Mouse (Mus musculus): Measurements from ENCODE around the gene Iyd.
"Not testable (repeated sequence)": the region's sequence is repeated elsewhere in the genome, so short reads cannot be mapped to it uniquely, and the experiment has no call there.

The Iyd gene

GRCm38 (mm10) chr10:3540003-3540827, at the start of gene Iyd:
Gene Iyd (plus strand): TSS chr10:3540240.
- no peak for DNase-seq (ENCODE audit: low read depth, low spot score)

- no peak for DNase-seq (ENCODE audit: low read depth, low spot score)
Observed at GRCm38 (mm10) chr10:3496791-3497190, 43.2 kb upstream of the Iyd start.

GRCm38 (mm10) chr10:3500846-3501245, 39.2 kb upstream of the Iyd start:
- DNase-seq (ENCODE audit: low read depth, low spot score), result not testable (repeated sequence)

GRCm38 (mm10) chr10:3507484-3508221, 32.4 kb upstream of the Iyd start:
- DNase-seq (ENCODE audit: low read depth, low spot score), result no peak

- DNase-seq (ENCODE audit: low read depth, low spot score), result no peak
Observed at GRCm38 (mm10) chr10:3508222-3508588, 31.8 kb upstream of the Iyd start.

- DNase-seq (ENCODE audit: low read depth, low spot score), result no peak
Observed at GRCm38 (mm10) chr10:3508746-3509145, 31.3 kb upstream of the Iyd start.

- DNase-seq (ENCODE audit: low read depth, low spot score), result no peak
Observed at GRCm38 (mm10) chr10:3509663-3510277, 30.3 kb upstream of the Iyd start.

- no peak for DNase-seq (ENCODE audit: low read depth, low spot score)
Observed at GRCm38 (mm10) chr10:3510486-3510885, 29.6 kb upstream of the Iyd start.

GRCm38 (mm10) chr10:3511401-3511800, 28.6 kb upstream of the Iyd start:
- DNase-seq (ENCODE audit: low read depth, low spot score), result no peak

GRCm38 (mm10) chr10:3512620-3513305, 27.3 kb upstream of the Iyd start:
- no peak for DNase-seq (ENCODE audit: low read depth, low spot score)

GRCm38 (mm10) chr10:3513947-3514346, 26.1 kb upstream of the Iyd start:
- DNase-seq (ENCODE audit: low read depth, low spot score), result no peak

- DNase-seq (ENCODE audit: low read depth, low spot score), result peak; percentile 28
Observed at GRCm38 (mm10) chr10:3514634-3515033, 25.4 kb upstream of the Iyd start.

GRCm38 (mm10) chr10:3516442-3516841, 23.6 kb upstream of the Iyd start:
- DNase-seq (ENCODE audit: low read depth, low spot score), result no peak

- no peak for DNase-seq (ENCODE audit: low read depth, low spot score)
Observed at GRCm38 (mm10) chr10:3523044-3523793, 16.8 kb upstream of the Iyd start.

GRCm38 (mm10) chr10:3524513-3524912, 15.5 kb upstream of the Iyd start:
- no peak for DNase-seq (ENCODE audit: low read depth, low spot score)

GRCm38 (mm10) chr10:3525420-3526019, 14.5 kb upstream of the Iyd start:
- no peak for DNase-seq (ENCODE audit: low read depth, low spot score)

- no peak for DNase-seq (ENCODE audit: low read depth, low spot score)
Observed at GRCm38 (mm10) chr10:3529807-3530206, 10.2 kb upstream of the Iyd start.

- DNase-seq (ENCODE audit: low read depth, low spot score), result no peak
Observed at GRCm38 (mm10) chr10:3530661-3531060, 9.4 kb upstream of the Iyd start.

- DNase-seq (ENCODE audit: low read depth, low spot score), result peak; percentile 46
Observed at GRCm38 (mm10) chr10:3531375-3531774, 8.7 kb upstream of the Iyd start.

- peak; percentile 19 for DNase-seq (ENCODE audit: low read depth, low spot score)
Observed at GRCm38 (mm10) chr10:3534445-3534844, 5.6 kb upstream of the Iyd start.

GRCm38 (mm10) chr10:3536361-3536760, 3.7 kb upstream of the Iyd start:
- no peak for DNase-seq (ENCODE audit: low read depth, low spot score)
